In genomic region chr8:113634161-113634560, GRCm38 (mm10) we compare ENCODE assay signal across 7 mouse cellular contexts. TPM values are rescaled to one million over a fixed set of nuclear protein-coding genes. Genes with fewer than 3 reads are reported as not detected.
DNase-seq lines count a peak whose midpoint lies in the region; ATAC-seq and TF ChIP-seq lines count a peak whose summit lies in the region.

No protein-coding gene starts in this region.

- H3K4me3 ChIP-seq in megakaryocyte, embryonic 14.5 days (replicated peaks): peak overlapping the region; percentile 98
- peak overlapping the region; percentile 70 for H3K4me3 ChIP-seq in embryonic fibroblast, embryonic 13.5 days (ENCODE audit: insufficient read depth, low read length)
- peak overlapping the region; percentile 56 for H3K4me3 ChIP-seq in limb, embryonic 14.5 days (replicated peaks; ENCODE audit: low read length)

- no peak for TF ChIP-seq POLR2A in embryonic fibroblast, embryonic 13.5 days (IDR thresholded peaks at IDR 0.05; ENCODE audit: low read depth, low read length)
- no peak for TF ChIP-seq POLR2A in limb, embryonic 14.5 days (IDR thresholded peaks at IDR 0.05; ENCODE audit: borderline replicate concordance, extremely low read depth, insufficient read depth, insufficient read length)

- H3K4me1 ChIP-seq in megakaryocyte, embryonic 14.5 days: peaks cover 45% of the 10 kb centered on the region
- H3K4me1 ChIP-seq in embryonic fibroblast, embryonic 13.5 days (ENCODE audit: control insufficient read depth, insufficient read depth, low read length): no peaks in the 10 kb centered on the region
- peaks cover 14% of the 10 kb centered on the region for H3K4me1 ChIP-seq in limb, embryonic 14.5 days (ENCODE audit: control insufficient read depth, insufficient read depth, low read length)

- no peaks in the 10 kb centered on the region for H3K9me3 ChIP-seq in megakaryocyte, embryonic 14.5 days
- no peaks in the 10 kb centered on the region for H3K9me3 ChIP-seq in limb, embryonic 14.5 days (ENCODE audit: control insufficient read depth, low read length)

- no peak overlapping the region for H3K9ac ChIP-seq in limb, embryonic 14.5 days (ENCODE audit: low read depth, low read length, severe bottlenecking)

- DNase-seq in limb, embryonic 14.5 days (ENCODE audit: low spot score): no peak
- no peak for DNase-seq in thymus, postnatal 25 days
- DNase-seq in layer of hippocampus, postnatal 25 days (ENCODE audit: extremely low spot score in 1 of 2, low spot score in 1 of 2): no peak
- DNase-seq in B cell, adult 2 months: no peak

- no peak for TF ChIP-seq CTCF in embryonic fibroblast, embryonic 13.5 days (IDR thresholded peaks at IDR 0.05; ENCODE audit: borderline replicate concordance, insufficient read depth, low read length)

- no peaks in the 10 kb centered on the region for H3K27me3 ChIP-seq in megakaryocyte, embryonic 14.5 days (replicated peaks)
- no peaks in the 10 kb centered on the region for H3K27me3 ChIP-seq in limb, embryonic 14.5 days (ENCODE audit: control insufficient read depth, insufficient read depth, low read length)

- peaks cover 20% of the 10 kb centered on the region for H3K36me3 ChIP-seq in megakaryocyte, embryonic 14.5 days (replicated peaks; ENCODE audit: low read length)
- peaks cover 14% of the 10 kb centered on the region for H3K36me3 ChIP-seq in limb, embryonic 14.5 days (ENCODE audit: control insufficient read depth, insufficient read depth, low read length)

- H3K27ac ChIP-seq in embryonic fibroblast, embryonic 13.5 days (ENCODE audit: insufficient read depth, low read length): no peak overlapping the region
- H3K27ac ChIP-seq in limb, embryonic 14.5 days (replicated peaks; ENCODE audit: low read depth, low read length): no peak overlapping the region

- H3K4me2 ChIP-seq in limb, embryonic 14.5 days (replicated peaks; ENCODE audit: low read depth, low read length, severe bottlenecking): peak overlapping the region; percentile 49

- 31% methylated on average over 12 of the region's 12 CpGs for WGBS in limb, embryonic 14.5 days

- no peak for ATAC-seq in megakaryocyte, adult 5-6 weeks (ENCODE audit: poor library complexity, severe bottlenecking)
- no peak for ATAC-seq in limb, embryonic 14.5 days (ENCODE audit: low FRiP score, low read depth)

RNA-seq across cellular contexts. Expression of gene Mon1b, which starts 1.2 kb away (rescaled TPM):
- polyA plus RNA-seq in megakaryocyte, embryonic 14.5 days (2012; ENCODE audit: insufficient read depth, low replicate concordance): 6.0 TPM in 2 replicates
- total RNA-seq in megakaryocyte, adult 5-6 weeks (2015): 14.9 and 16.4 TPM in 2 replicates
- total RNA-seq in megakaryocyte, adult 5-6 weeks (2017): 19.9 and 22.4 TPM in 2 replicates
- 8.9 and 9.0 TPM in 2 replicates for polyA plus RNA-seq in embryonic fibroblast, embryonic 13.5 days (2011; ENCODE audit: insufficient read length, low read depth, missing spikeins)
- polyA plus RNA-seq in limb, embryonic 14.5 days (2012; rRNA removed): 5.4 and 6.2 TPM in 2 replicates
- polyA plus RNA-seq in limb, embryonic 14.5 days (2014; fragmentation: Nextera tagmentation; extraction: Ambion mirVana): 6.4 and 7.8 TPM in 2 replicates
- total RNA-seq in layer of hippocampus, postnatal 25 days (2021): 10 to 100 TPM; 25.8 to 26.1 TPM

RNA-seq across cellular contexts. Expression of gene Syce1l, which starts 8.9 kb away (rescaled TPM):
- polyA plus RNA-seq in megakaryocyte, embryonic 14.5 days (2012; ENCODE audit: insufficient read depth, low replicate concordance): 0.17 TPM in 1 of 2 replicates, not detected in the other
- total RNA-seq in megakaryocyte, adult 5-6 weeks (2015): not detected in 2 replicates
- not detected in 2 replicates for total RNA-seq in megakaryocyte, adult 5-6 weeks (2017)
- not detected in 2 replicates for polyA plus RNA-seq in embryonic fibroblast, embryonic 13.5 days (2011; ENCODE audit: insufficient read length, low read depth, missing spikeins)
- polyA plus RNA-seq in limb, embryonic 14.5 days (2012; rRNA removed): 0.26 TPM in 1 of 2 replicates, not detected in the other
- polyA plus RNA-seq in limb, embryonic 14.5 days (2014; fragmentation: Nextera tagmentation; extraction: Ambion mirVana): not detected in 2 replicates
- under 1 TPM in 1 of 2 experiments, not detected in 1; 0.37 TPM for total RNA-seq in layer of hippocampus, postnatal 25 days (2021)
